Mouse (Mus musculus): ENCODE data around the gene Sorbs2.

Gene Sorbs2

DNA sequence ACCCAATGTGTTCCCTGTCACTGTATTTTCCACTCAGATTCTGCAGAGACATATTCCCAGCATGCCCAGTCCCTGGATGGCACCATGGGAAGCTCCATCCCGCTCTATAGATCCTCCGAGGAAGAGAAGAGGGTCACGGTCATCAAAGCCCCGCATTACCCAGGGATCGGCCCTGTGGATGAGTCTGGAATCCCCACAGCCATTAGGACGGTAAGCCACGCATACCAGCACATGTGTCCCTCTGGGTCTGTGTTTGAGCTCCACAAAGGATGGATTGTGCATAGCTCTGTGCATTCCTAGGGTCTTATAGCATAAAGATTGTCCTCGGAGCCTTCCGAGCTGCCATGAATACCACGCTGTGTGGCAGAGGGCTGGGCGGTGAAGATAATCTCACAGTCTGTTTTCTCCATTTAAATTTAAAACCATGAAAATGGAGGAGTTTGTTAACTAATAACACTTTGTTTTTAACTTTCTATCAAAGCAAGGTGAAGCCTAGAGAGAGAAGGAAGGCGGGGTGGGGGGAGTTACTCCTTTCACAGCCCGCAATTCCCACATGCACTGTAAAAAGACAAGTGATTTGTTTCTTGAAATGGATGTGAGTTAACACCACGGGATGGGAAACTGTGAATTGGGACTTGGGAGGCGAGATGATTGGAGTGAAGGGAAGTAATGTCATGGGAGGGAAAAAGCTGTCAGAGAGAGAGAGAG, 255.5 kb downstream of the Sorbs2 start:
- no peak for DNase-seq

DNA sequence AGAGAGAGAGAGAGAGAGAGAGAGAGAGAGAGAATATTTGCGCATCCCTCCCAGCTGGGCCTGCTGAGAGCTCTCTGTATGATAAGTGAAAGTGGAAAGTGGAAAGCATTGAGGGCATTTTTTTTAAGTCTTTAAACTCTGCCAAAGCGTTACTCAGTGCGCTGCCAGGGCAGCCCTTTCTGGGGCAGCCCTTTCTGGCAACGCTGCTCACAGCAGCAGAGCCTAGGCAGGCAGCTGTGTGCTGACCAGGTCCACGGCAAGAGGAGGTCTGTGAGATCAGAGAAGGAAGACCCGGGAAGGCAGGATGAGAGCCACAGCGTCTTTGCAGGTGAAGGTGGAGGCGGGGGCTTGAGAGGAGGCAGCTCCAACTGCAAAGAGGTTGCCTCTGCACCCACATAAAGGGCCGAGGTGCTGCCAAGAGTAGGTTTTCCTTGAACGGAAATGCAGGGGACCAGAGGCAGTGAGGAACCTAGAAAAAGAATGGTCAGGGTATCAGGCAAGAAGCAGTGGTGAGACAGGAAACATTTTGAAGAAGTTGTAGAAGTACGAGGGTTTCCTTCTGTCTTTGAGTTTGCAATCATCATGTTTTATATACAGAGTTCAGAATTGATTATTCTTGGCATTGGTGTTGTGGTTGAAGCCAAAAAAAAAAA, 256.2 kb downstream of the Sorbs2 start:
- DNase-seq: no peak

DNA sequence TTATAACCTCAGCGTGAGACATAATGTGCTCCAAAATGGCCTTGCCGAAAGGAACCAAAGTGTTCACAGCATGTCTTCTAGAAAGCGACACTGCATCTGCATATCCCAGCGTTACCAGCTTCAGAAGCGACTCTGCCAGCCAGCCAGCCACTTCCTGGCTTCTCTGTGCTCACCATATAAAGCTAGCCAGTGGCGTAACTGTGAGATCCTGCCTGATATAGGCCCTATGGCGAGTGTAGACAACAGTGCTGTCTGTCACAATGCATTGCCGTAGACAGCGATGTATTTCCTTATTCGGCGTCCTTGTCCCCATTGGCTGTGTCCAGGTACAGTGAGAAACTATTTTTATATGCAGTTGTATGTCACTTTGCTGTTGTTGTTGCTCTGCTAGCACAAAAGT, 258.6 kb downstream of the Sorbs2 start:
- DNase-seq: no peak

DNA sequence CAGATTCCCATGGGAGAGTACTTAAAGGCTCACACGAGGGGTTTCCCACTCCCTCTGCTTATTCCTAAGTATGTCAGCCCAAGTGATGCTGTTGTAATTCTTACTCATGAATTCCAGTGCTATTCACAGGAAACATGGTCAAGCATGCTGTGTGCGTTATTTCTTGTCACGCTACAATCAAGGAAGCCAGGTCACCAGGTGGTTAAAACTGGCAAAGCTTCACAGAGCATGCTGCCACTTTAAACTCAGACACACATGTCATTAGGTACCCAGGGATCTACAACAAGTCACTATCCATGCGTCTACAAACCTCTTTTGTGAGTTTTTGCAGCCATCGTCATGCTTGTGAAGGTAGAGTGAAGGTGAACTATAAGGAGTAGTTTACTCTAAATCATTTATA, 267.3 kb downstream of the Sorbs2 start:
- no peak for DNase-seq

DNA sequence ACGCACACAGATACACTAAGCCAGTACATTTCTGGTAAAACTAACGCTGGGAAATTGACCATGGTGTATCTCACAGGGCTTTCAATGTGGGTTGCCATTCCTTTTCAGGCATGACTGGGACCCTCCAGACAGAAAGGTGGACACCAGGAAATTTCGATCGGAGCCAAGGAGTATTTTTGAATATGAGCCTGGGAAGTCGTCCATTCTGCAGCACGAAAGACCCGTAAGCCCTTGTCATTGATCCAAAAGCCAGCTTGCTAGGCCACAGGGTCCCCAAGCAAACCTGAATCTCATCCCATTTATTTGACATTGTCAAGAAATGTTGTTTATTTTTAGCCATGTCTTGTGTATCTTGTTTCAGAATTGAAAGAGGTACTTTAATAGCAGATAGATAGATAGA, 267.9 kb downstream of the Sorbs2 start:
- no peak for DNase-seq

DNA sequence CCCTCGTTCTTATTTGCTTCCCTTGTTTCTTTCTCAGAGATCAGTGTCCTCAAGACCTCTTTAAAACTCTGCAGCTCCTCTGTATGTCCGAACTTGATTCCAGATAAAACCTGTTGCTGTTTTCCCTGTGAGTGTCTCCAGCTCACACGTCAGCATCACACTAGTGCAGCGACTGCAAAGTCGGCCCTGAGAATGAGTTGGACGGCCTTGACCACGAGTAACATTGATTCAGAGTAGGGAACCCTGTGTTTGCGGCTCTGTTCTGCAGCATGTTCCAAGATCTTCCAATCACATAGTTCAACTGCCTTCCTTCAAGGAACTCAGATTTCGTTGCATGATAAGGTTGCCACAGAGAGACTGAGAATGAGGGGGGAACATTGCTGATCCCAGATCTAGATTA, 268.8 kb downstream of the Sorbs2 start:
- no peak for DNase-seq

DNA sequence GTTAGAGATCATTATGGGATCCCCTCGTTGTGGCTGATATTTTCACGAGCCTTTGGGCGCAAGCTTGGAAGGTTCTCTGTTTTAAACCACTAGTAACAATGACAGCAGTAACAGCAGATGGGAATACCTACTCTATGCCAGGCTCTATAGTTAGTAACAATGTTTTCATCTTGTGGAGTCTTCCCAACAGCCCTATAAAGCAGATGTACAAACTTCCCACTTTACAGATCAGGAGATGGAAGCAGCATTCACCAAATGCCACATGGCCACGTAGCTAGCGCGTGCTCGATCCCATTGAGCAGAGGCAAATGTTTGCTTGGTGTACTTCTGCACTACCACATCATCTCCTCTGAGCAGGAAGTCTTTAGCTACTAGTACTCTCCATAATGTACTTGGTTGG, 269.4 kb downstream of the Sorbs2 start:
- no peak for DNase-seq

DNA sequence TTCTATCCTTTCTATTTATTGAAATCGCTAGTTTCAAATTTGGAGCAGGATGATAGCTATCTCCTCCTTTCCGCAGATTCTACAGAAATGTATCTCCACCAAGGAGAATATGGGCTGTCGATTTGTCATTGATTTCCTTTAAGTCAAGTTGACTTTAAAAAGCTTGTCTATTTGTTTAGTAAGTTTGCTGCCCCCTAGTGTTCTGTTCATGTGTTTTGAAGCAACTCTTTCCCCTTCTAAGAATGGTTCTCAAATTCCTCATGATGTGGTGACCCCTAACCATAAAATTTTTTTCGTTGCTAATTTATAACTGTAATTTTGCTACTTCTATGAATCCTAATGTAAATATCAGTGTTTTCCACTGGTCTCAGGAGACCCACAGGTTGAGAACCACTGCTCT, 273.0 kb downstream of the Sorbs2 start:
- DNase-seq: no peak

DNA sequence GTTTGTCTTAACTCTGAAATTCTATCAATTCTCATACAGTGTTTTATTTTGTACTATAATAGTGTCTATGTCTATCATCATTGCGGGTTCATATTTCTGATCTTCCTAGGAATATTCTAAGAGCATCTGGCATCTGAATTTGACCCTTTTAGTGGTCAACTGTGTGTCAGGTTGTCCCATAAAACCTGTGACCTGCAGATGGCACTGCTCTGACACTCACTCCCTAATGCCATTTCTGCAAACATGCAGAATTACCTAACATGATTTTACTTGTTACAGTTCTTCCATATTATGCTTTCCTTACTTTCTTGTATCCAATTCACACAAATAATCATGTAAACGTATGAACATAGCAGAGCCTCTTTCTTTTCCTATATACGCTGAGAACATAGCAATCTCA, 281.0 kb downstream of the Sorbs2 start:
- no peak for DNase-seq

DNA sequence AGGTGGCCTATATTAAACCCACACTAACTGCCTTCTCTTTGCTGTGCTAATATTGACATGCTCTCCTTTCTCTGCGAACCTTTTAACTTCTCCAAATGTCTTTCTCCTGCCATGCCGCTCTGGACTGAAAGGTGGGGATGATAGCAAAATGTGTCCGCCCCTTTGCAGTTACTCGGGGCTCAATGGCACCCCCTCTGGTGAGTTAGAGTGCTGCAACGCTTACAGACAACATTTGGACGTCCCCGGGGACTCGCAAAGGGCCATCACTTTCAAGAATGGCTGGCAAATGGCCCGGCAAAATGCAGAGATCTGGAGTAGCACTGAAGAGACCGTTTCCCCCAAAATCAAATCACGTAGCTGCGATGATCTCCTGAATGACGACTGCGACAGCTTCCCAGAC, 287.3 kb downstream of the Sorbs2 start:
- no peak for DNase-seq

DNA sequence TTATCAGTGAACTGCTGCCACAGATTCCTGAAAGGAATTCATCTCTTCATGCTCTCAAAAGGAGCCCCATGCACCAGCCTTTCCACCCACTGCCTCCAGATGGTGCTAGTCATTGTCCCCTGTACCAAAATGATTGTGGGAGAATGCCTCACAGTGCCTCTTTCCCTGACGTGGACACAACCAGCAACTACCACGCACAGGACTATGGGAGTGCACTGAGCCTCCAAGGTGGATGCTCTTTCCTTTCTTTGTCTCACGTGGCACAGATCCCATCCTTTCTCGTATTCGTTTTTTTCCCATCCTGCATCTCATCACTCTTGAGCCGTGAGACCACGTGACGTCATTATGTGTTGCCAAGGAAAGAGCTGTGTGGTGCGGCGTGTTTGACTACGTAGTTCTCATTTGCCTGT, 288.7 kb downstream of the Sorbs2 start:
- DNase-seq: no peak

DNA sequence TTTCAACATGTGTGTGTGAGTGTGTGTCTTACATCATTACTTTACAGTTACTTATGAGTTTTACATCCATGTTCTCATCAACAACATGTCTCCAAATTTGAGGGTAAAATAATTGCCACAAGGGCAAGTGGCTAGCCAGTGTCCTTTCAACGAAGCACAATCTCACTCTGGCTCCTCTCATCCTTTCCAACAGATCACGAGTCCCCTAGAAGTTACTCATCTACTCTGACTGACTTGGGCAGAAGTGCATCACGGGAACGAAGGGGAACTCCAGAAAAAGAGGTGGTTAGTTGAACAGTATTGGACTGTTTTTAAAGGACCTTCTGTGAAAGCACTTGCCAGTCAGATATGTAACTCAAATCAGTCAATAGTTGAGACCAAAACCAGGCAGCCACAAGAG, 291.9 kb downstream of the Sorbs2 start:
- no peak for DNase-seq

DNA sequence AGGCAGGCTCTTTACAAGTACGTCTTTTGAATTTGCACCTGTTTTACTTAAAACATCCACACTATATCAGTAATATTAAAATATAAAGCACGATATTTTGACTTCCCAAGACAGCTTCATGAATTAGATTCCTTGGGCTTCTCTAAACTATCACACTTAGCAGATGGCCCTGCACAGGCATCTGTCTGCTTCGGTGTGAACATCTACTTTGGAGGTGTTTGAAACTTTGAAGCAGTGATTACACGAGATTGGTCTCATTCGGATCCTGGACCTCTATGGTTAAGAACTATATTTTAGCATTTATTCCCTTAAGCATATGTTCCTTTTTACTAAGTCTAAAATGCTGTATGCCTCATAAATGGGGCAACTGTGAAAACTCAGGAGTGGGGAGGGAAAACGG, 301.0 kb downstream of the Sorbs2 start:
- no peak for DNase-seq

DNA sequence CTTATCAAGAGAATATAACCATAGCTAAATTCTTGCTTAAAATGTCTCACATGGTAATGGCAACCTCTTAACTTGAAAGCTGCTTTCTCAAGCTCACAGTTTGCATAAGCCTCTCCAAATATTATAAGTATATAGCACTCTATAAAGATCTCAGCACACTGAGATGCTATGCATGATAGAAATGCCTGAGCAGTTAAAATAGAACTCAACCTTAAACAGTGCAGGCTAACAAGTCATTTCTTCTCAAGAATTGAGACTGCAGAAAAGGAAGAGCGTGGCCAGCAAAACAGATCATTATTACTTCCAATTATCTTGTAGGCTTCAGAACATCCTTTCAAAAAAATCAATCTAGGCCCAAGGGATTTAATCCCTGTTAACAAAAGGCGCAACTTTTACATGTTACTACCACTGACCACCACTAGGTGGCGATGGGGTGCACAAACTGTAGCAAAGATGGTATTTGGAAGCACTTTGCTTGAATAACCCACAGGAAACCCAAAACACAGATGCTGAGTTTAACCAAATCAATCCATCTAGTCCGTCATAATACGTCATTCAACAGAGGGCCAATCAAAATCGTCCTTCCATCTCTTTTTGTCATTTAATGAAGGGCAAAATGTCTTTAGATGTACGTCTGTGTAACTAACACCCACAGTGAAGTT, 309.3 kb downstream of the Sorbs2 start:
- no peak for DNase-seq

DNA sequence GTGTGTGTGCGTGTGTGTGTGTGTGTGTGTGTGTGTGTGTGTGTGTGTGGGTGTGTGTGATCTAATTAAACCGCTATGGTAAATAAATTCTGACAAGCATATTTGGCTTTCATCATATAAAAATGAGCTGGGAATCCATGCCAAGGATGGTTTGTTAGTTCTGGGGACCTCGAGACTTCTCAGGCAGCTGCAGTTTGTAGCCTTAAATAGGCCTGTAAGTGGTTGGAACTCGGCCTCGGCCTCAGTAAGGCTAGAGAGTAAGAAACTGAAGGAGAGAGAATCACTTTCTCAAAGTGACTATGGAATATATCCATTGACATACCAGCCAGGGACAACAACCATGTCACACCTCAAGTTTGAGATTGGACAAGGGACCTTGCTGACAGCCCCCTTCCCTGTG, 314.1 kb downstream of the Sorbs2 start:
- no peak for DNase-seq

DNA sequence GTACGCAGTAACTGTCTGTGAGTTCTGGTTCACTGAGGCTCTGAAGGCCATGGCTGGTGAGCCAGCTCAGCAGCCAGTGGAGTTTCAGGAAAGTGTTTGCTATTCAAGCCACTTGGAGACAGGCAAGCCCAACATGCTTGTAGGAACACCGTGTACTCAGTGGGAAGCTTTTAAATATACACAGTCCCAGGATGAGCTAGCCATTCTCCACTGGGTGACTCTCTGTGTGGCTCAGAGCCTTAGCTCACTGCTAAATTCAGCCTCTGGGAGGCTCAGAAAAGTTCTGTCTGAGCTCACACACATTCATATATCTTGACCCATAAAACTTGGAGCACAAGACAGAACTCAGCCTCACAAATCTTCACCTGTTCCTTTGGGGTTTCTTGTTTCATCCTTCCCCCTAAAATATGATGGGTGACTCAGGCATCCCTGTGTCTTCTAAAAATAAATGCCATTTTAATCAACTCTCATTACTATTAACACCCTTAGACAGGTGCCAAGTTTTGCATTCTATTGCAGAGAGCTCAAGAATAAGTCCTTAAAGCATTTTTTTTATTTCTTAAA, 322.5 kb downstream of the Sorbs2 start:
- DNase-seq: no peak

DNA sequence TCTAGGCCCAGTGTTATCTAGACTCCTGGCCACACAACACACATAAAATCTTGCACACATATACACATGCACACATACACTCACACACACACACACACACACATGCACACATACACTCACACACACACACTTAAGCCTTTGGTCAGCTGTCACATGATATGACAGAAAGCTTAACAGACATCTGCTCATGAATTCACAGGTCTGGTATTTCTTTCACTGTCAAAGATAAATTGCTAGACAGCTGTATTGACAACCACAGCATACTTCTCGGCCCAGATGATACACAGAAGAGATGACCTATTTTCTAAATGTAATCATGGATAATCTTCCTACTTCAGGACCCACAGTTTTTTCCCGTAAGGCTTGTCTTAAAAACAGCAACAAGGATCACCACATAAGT, 326.3 kb downstream of the Sorbs2 start:
- no peak for DNase-seq

DNA sequence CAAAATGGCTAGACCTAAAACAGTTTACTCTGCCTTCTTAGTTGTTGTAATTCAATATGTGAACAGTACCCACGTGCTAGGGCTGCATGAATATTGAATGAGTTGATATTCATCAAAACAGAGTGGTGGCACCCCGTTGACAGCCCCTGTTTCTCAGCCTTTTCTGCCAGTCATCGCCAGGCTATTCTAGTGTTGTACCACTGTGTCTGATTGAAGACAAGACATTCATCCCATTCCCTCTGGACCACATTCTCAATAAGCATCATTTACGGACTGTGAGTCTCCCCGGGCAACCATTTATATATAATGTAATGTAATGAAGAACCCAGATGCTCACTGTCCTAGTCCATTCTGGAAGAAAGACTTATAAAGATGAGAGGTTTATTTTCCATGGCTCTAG, 335.7 kb downstream of the Sorbs2 start:
- DNase-seq: no peak

DNA sequence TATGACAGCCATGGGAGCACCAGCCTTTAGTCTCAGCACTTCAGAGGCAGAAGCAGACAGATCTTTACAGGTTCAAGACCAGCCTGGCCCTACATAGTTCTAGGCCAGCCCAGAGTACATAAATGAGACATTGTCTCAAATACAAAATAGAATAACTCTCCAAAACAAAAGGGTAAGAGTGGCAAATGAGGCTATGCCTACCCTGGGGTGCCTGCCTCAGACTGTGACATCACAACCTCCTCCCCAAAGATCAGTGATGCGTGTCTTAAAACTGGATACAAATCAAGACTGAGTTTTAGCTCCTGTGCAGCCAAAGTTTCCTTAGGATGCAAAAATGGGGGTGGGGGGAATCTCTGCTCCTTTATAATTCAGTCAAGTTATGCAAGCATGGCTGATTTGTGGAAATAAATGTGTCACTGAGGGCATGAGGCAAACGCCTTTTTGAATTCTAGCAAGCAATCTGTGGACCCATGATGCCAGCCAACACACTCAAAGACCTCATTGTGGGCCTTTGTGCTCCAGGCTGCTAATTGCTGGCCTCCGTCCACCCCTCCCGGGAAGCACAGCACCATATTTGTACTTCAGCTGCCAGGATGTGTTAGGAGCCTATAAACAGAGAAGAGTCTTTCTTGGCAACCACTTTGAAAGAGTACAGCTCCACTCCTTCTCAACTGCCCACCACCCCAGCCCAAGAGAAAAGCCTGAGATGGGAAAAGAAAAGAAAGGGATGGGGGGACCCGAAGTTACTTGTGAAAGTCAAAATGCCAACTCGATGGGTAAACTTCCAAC, 336.7 kb downstream of the Sorbs2 start:
- DNase-seq: no peak

DNA sequence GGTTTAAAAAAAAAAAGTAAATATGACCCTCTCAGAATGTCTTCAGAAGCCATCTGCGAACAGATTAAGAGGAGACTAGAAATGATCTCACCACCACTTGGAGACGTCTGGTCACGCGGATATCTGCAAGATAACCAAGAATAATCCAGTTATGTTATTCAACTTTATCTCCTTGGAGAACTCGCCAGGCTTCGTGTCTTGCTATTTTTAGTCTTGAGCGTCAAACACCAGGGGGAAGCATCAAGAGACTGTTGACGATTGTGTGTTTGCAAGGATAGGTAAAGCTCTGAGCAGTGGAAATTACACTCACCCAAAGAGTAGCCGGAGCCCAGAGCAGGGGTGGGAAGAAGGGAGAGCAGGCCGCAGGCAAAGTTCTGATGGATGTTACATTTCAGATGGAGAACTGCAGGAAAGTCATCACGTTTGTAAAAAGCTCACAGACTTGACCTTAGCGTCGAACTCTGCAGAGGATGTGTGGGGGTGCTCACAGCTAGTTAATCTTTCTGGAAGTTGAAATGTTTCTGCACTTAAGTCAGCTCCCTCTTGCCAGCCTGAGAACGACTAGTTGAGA, 337.4 kb downstream of the Sorbs2 start:
- DNase-seq: no peak

DNA sequence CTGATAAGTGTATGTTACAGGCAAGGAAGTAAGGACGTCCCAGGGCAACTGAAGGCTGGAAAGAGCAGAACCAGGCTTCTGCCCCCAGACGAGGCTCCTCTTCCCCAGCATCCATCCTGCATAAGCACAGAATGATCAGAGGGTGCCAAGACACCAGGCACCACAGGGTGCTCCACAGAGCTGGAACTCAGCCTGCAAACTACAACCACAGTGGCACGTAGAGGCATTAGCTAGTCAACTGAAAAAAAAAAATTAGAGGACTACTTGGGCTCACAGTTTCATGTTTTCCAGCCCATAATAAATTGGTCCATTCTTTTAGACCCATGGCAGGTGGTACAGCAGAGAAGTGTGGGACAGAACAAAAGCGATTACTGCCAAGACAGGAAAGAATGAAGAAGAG, 338.3 kb downstream of the Sorbs2 start:
- DNase-seq: no peak

DNA sequence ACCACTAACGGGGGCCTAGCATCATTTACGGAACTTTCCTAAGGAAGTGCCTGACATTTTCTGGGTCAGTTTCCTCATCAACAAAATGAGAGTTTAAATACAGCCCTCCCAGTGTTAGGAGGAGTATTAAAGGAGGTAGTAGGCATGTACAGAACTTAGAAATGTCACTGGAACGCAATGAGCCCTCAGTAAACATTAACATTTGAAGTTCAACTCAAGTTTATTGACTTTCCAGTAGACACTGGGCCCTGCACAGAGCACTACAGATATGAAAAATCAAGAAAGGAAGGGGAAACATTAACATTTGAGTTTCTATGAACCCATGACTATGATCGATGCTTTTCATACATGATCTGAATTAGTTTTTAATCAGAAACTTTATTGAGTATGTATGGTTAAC, 347.5 kb downstream of the Sorbs2 start:
- DNase-seq: no peak

DNA sequence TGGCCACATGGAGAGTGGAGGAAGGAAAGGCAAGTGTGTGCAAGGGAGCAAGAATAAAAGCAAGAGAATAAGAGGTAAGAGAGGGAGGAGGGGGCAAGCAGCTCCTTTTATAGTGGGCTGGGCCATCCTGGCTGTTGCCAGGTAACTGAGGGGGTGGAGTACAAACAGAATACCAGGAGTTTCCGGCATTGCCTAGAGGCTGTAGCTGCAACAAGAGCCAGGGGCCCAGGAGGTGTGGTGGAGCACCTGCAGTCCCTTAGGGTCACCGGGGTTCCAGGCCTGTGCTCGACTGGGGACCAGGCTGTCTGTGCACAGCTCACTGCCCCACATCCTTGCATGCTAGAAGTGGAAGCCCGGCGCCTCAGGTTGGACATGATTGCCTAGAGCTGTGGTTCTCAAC, 350.1 kb downstream of the Sorbs2 start:
- DNase-seq: no peak

Measured in thymus, adult 18-20 months (tissue).